Mouse (Mus musculus): Measurements from ENCODE around the gene Sbds. TPM values are rescaled to one million over a fixed set of nuclear protein-coding genes. Genes with fewer than 3 reads are reported as not detected.

Sbds gene
- polyA plus RNA-seq, 1 experiment, result 18.7 TPM

- Histone ChIP-seq H3K27me3 (ENCODE audit: control insufficient read depth, insufficient read depth, low read length) (no peaks in the 10 kb centered on the region), H3K36me3 (ENCODE audit: control insufficient read depth, insufficient read depth, low read length) (peaks cover 19% of the 10 kb centered on the region), H3K4me1 (ENCODE audit: control insufficient read depth, insufficient read depth, insufficient read length) (no peaks in the 10 kb centered on the region), H3K4me3 (ENCODE audit: extremely low read depth, insufficient read depth, insufficient read length) (no peak overlapping the region), H3K27ac (ENCODE audit: insufficient read depth, low read length) (no peak overlapping the region)
- no peak for TF ChIP-seq CTCF (IDR thresholded peaks at IDR 0.05; ENCODE audit: extremely low read depth, insufficient read depth, insufficient read length, insufficient replicate concordance)
- 96% methylated on average over 4 of the region's 4 CpGs for WGBS
- DNase-seq (ENCODE audit: low read depth in 1 of 2, low spot score in 2 of 2), result no peak
These were observed 37.6 kb upstream of the Sbds start for GRCm38 (mm10) chr5:130292976-130293375.

- no peak overlapping the region for H3K4me3 ChIP-seq (ENCODE audit: extremely low read depth, insufficient read depth, insufficient read length)
- no peaks in the 10 kb centered on the region for H3K4me1 ChIP-seq (ENCODE audit: control insufficient read depth, insufficient read depth, insufficient read length)
- peaks cover 13% of the 10 kb centered on the region for H3K36me3 ChIP-seq (ENCODE audit: control insufficient read depth, insufficient read depth, low read length)
- no peak for DNase-seq (ENCODE audit: low read depth in 1 of 2, low spot score in 2 of 2)
- no peak overlapping the region for H3K27ac ChIP-seq (ENCODE audit: insufficient read depth, low read length)
- H3K27me3 ChIP-seq (ENCODE audit: control insufficient read depth, insufficient read depth, low read length), result no peaks in the 10 kb centered on the region
- 93% methylated on average over 12 of the region's 12 CpGs for WGBS
- TF ChIP-seq CTCF (IDR thresholded peaks at IDR 0.05; ENCODE audit: extremely low read depth, insufficient read depth, insufficient read length, insufficient replicate concordance) (no peak), POLR2A (IDR thresholded peaks at IDR 0.05; ENCODE audit: low read depth, low read length) (no peak)
These were observed 35.4 kb upstream of the Sbds start for GRCm38 (mm10) chr5:130290775-130291174.

- Histone ChIP-seq H3K27me3 (ENCODE audit: control insufficient read depth, insufficient read depth, low read length) (no peaks in the 10 kb centered on the region), H3K36me3 (ENCODE audit: control insufficient read depth, insufficient read depth, low read length) (peaks cover 12% of the 10 kb centered on the region), H3K27ac (ENCODE audit: insufficient read depth, low read length) (no peak overlapping the region), H3K4me1 (ENCODE audit: control insufficient read depth, insufficient read depth, insufficient read length) (no peaks in the 10 kb centered on the region), H3K4me3 (ENCODE audit: extremely low read depth, insufficient read depth, insufficient read length) (no peak overlapping the region)
- TF ChIP-seq POLR2A (IDR thresholded peaks at IDR 0.05; ENCODE audit: low read depth, low read length), result no peak
- TF ChIP-seq CTCF (IDR thresholded peaks at IDR 0.05; ENCODE audit: extremely low read depth, insufficient read depth, insufficient read length, insufficient replicate concordance), result 0 out of 2 replicates have a peak, but pooled peaks have one; percentile 0
- no peak for DNase-seq (ENCODE audit: low read depth in 1 of 2, low spot score in 2 of 2)
- 95% methylated on average over 6 of the region's 6 CpGs for WGBS
These were observed 34.9 kb upstream of the Sbds start for GRCm38 (mm10) chr5:130290242-130290641.

- DNase-seq (ENCODE audit: low read depth in 1 of 2, low spot score in 2 of 2), result no peak
- H3K27me3 ChIP-seq (ENCODE audit: control insufficient read depth, insufficient read depth, low read length), result no peaks in the 10 kb centered on the region
- no peaks in the 10 kb centered on the region for H3K4me1 ChIP-seq (ENCODE audit: control insufficient read depth, insufficient read depth, insufficient read length)
- H3K36me3 ChIP-seq (ENCODE audit: control insufficient read depth, insufficient read depth, low read length), result peaks cover 14% of the 10 kb centered on the region
- H3K27ac ChIP-seq (ENCODE audit: insufficient read depth, low read length), result no peak overlapping the region
- TF ChIP-seq CTCF (IDR thresholded peaks at IDR 0.05; ENCODE audit: extremely low read depth, insufficient read depth, insufficient read length, insufficient replicate concordance), result no peak
- TF ChIP-seq POLR2A (IDR thresholded peaks at IDR 0.05; ENCODE audit: low read depth, low read length), result no peak
- H3K4me3 ChIP-seq (ENCODE audit: extremely low read depth, insufficient read depth, insufficient read length), result no peak overlapping the region
- WGBS, result 93% methylated on average over 7 of the region's 7 CpGs
These were observed 32.8 kb upstream of the Sbds start for GRCm38 (mm10) chr5:130288106-130288505.

DNA sequence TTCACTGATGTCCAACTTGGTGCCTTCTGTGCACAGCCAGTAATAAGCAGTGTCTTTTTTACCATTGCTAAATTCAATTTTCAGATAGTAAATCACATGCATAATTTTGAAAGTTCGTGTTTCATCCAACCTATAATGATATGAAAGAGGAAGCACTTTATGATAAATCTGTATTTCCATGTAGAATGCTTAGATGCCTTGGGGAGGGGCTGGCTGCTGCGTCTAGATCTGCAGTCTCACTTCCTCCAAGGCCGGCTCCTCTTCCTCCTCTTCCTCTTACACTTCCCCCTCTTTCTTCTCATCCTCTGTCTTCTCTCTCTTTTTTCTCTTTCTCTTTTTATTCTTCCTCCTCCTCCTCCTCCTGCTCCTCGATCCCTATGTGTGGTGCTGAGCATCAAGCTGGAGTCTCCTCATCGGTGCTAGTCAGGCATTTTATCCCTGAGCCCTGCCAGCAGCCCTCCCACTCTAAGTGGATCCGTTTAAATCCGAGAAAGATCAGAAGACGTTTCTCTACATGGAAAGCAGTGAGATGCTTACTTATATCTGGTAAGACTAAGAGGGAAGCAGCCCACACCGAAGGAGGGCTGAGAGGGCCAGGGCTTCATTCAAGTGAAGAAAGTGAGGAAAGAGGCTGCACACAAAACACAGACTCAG is 27.9 kb upstream of the Sbds start:
- WGBS, result 74% methylated on average over 9 of the region's 9 CpGs
- no peak for TF ChIP-seq CTCF (IDR thresholded peaks at IDR 0.05; ENCODE audit: extremely low read depth, insufficient read depth, insufficient read length, insufficient replicate concordance)
- TF ChIP-seq POLR2A (IDR thresholded peaks at IDR 0.05; ENCODE audit: low read depth, low read length), result no peak
- no peaks in the 10 kb centered on the region for H3K4me1 ChIP-seq (ENCODE audit: control insufficient read depth, insufficient read depth, insufficient read length)
- H3K27ac ChIP-seq (ENCODE audit: insufficient read depth, low read length), result no peak overlapping the region
- H3K4me3 ChIP-seq (ENCODE audit: extremely low read depth, insufficient read depth, insufficient read length), result no peak overlapping the region
- no peaks in the 10 kb centered on the region for H3K27me3 ChIP-seq (ENCODE audit: control insufficient read depth, insufficient read depth, low read length)
- peaks cover 13% of the 10 kb centered on the region for H3K36me3 ChIP-seq (ENCODE audit: control insufficient read depth, insufficient read depth, low read length)
- no peak for DNase-seq (ENCODE audit: low read depth in 1 of 2, low spot score in 2 of 2)

- Histone ChIP-seq H3K27ac (ENCODE audit: insufficient read depth, low read length) (no peak overlapping the region), H3K27me3 (ENCODE audit: control insufficient read depth, insufficient read depth, low read length) (no peaks in the 10 kb centered on the region), H3K36me3 (ENCODE audit: control insufficient read depth, insufficient read depth, low read length) (peaks cover 14% of the 10 kb centered on the region; the same call in 1 of the 2 replicates), H3K4me3 (ENCODE audit: extremely low read depth, insufficient read depth, insufficient read length) (no peak overlapping the region), H3K4me1 (ENCODE audit: control insufficient read depth, insufficient read depth, insufficient read length) (no peaks in the 10 kb centered on the region)
- no peak for TF ChIP-seq CTCF (IDR thresholded peaks at IDR 0.05; ENCODE audit: extremely low read depth, insufficient read depth, insufficient read length, insufficient replicate concordance)
- TF ChIP-seq POLR2A (IDR thresholded peaks at IDR 0.05; ENCODE audit: low read depth, low read length), result no peak
- WGBS, result 72% methylated on average over 7 of the region's 7 CpGs
- DNase-seq (ENCODE audit: low read depth in 1 of 2, low spot score in 2 of 2), result no peak
These were observed 22.7 kb upstream of the Sbds start for GRCm38 (mm10) chr5:130278011-130278472.

GRCm38 (mm10) chr5:130275509-130275908 is 20.2 kb upstream of the Sbds start:
- Histone ChIP-seq H3K4me1 (ENCODE audit: control insufficient read depth, insufficient read depth, insufficient read length) (no peaks in the 10 kb centered on the region), H3K27ac (ENCODE audit: insufficient read depth, low read length) (no peak overlapping the region), H3K4me3 (ENCODE audit: extremely low read depth, insufficient read depth, insufficient read length) (no peak overlapping the region), H3K36me3 (ENCODE audit: control insufficient read depth, insufficient read depth, low read length) (peaks cover 14% of the 10 kb centered on the region; the same call in 1 of the 2 replicates), H3K27me3 (ENCODE audit: control insufficient read depth, insufficient read depth, low read length) (no peaks in the 10 kb centered on the region)
- TF ChIP-seq CTCF (IDR thresholded peaks at IDR 0.05; ENCODE audit: extremely low read depth, insufficient read depth, insufficient read length, insufficient replicate concordance), result no peak
- TF ChIP-seq POLR2A (IDR thresholded peaks at IDR 0.05; ENCODE audit: low read depth, low read length), result no peak
- WGBS, result 51% methylated on average over 4 of the region's 4 CpGs
- no peak for DNase-seq (ENCODE audit: low read depth in 1 of 2, low spot score in 2 of 2)

All from spleen, adult 2 months (tissue).